Mouse (Mus musculus): ENCODE data around the gene Tas2r136. TPM values are rescaled to one million over a fixed set of nuclear protein-coding genes. Genes with fewer than 3 reads are reported as not detected.

The Tas2r136 gene
- not detected for total RNA-seq (2023)

DNA sequence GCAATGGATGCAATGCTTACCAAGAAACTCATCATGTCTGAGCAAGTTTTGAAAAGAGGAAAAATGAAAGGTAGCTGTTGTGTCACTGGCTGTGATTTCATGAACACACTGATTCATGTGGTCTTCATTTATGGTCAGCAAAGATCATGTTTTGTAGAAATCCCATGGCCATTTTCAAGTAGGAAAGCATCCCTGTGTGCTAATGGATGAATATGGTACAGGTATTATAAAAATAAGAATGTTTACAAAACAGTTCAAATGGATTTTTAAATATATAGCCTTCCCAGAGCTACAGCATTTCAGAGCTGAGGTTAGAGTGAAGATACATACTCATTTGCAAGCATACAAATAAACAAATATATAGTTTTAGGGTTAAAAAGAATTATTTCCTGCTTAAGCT lies at the start of gene Tas2r136:
Gene Tas2r136 (minus strand): TSS at position 101 of the 400 bp plus-strand sequence.

GRCm38 (mm10) chr6:132802518-132802917 lies 24.6 kb upstream of the Tas2r136 start, which contains the start of gene Tas2r117:
Gene Tas2r117 (plus strand): TSS chr6:132802818.

GRCm38 (mm10) chr6:132761831-132762230 lies 16.1 kb downstream of the Tas2r136 start, which contains the start of gene Tas2r102:
Gene Tas2r102 (plus strand): TSS chr6:132762131.

GRCm38 (mm10) chr6:132754430-132754829 lies 23.5 kb downstream of the Tas2r136 start, which contains the start of gene Tas2r124:
Gene Tas2r124 (plus strand): TSS chr6:132754730.

DNA sequence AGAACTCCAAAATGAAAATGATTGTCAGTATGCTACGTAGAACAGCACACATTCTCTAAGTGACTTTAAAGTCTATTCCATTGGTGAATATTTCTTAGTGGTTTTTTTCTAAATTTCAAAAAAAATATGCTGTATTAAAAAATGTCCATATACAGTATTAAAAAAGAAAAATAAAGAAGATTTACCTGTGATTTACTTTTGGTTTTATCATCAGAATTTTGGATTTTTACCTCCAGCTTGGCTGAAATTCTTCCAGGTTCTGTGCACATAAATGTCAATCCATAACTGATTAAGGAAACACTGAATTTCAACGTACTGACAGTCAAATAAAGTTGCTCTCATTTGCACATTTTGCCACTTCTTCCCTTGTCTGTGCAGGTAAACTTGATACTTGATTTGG lies 40.0 kb downstream of the Tas2r136 start, which contains the start of gene Tas2r115:
Gene Tas2r115 (minus strand): TSS at position 101 of the 400 bp plus-strand sequence.

Other genes with a start within 250 kb of the Tas2r136 start
- not detected for gene Prh1, start 208.4 kb downstream of the Tas2r136 start, total RNA-seq (2023)
- gene Prp2, start 182.2 kb downstream of the Tas2r136 start, total RNA-seq (2023), result not detected
- not detected for gene A630073D07Rik, start 126.6 kb downstream of the Tas2r136 start, total RNA-seq (2023)
- gene Tas2r120, start 121.2 kb downstream of the Tas2r136 start, total RNA-seq (2023), result not detected
- not detected for gene Tas2r121, start 77.2 kb downstream of the Tas2r136 start, total RNA-seq (2023)
- gene Tas2r122, start 66.2 kb downstream of the Tas2r136 start, total RNA-seq (2023), result not detected
- not detected for gene Tas2r115, start 40.1 kb downstream of the Tas2r136 start, total RNA-seq (2023)
- gene Tas2r124, start 23.4 kb downstream of the Tas2r136 start, total RNA-seq (2023), result not detected
- gene Tas2r102, start 16.0 kb downstream of the Tas2r136 start, total RNA-seq (2023), result not detected
- gene Tas2r117, start 24.7 kb upstream of the Tas2r136 start, total RNA-seq (2023), result not detected
- gene Tas2r123, start 69.0 kb upstream of the Tas2r136 start, total RNA-seq (2023), result not detected
- not detected for gene Tas2r116, start 77.3 kb upstream of the Tas2r136 start, total RNA-seq (2023)
- gene Tas2r110, start 89.8 kb upstream of the Tas2r136 start, total RNA-seq (2023), result not detected
- not detected for gene Tas2r113, start 114.8 kb upstream of the Tas2r136 start, total RNA-seq (2023)
- gene Tas2r125, start 131.5 kb upstream of the Tas2r136 start, total RNA-seq (2023), result not detected
- not detected for gene Tas2r129, start 172.9 kb upstream of the Tas2r136 start, total RNA-seq (2023)
- not detected for gene Tas2r131, start 179.8 kb upstream of the Tas2r136 start, total RNA-seq (2023)
- gene Tas2r109, start 202.8 kb upstream of the Tas2r136 start, total RNA-seq (2023), result not detected

All from neutrophil, adult 83 days (primary cell).